Mouse (Mus musculus): Measurements from ENCODE around the gene Cltc.

GRCm38 (mm10) chr11:86701151-86701550 is 56.2 kb downstream of the Cltc start:
- TF ChIP-seq CTCF (IDR thresholded peaks at IDR 0.05; ENCODE audit: borderline replicate concordance, control insufficient read depth, extremely low read depth, insufficient read depth, low read length, poor library complexity), result no peak
- TF ChIP-seq POLR2A (IDR thresholded peaks at IDR 0.05; ENCODE audit: control insufficient read depth, extremely low read depth, insufficient read depth, low read length, poor library complexity), result no peak
